Comparison of ENCODE assay signal across 25 mouse cellular contexts in the genomic region with DNA sequence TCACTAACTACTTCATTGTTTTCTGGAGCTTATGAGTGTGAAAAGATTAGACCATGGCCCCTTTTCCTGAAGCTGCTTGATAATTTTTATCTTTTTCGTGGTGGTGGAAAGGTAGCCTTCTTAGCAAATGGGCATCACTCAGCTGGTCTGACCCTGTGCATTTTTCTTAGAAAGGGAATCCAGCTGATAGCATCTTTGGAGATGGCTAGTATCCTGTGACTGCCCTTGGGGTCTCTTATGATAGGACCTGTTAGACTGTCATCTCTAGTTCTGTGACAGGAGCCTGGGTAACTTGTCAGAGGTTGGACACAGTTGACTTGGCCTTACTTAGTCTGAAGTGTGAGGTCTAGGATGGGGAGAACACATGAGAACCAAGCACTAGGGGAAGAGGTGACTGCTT. TPM values are rescaled to one million over a fixed set of nuclear protein-coding genes. Genes with fewer than 3 reads are reported as not detected.
DNase-seq lines count a peak whose midpoint lies in the region; ATAC-seq and TF ChIP-seq lines count a peak whose summit lies in the region.
"Had no signal": no experiment of that assay in that cellular context is flagged by ENCODE, and none has a peak within 500 bp of the region (broad histone marks: within the 10 kb centered on the region; RNA-seq: fewer than 3 reads in every experiment).

No protein-coding gene starts in this region.

- no peak overlapping the region for H3K4me2 ChIP-seq in liver, embryonic 11.5 days
- H3K4me2 ChIP-seq in liver, embryonic 13.5 days, result no peak overlapping the region
- H3K4me2 ChIP-seq: embryonic facial prominence, embryonic 12.5 days; forebrain, embryonic 13.5 days; forebrain, embryonic 15.5 days had no signal

- 68% methylated on average over 1 of the region's 1 CpGs for WGBS in heart, embryonic 10.5 days
- 45% methylated on average over 1 of the region's 1 CpGs for WGBS in liver, embryonic 11.5 days
- WGBS in liver, embryonic 13.5 days (ENCODE audit: insufficient replicate concordance), result 30% methylated on average over 1 of the region's 1 CpGs
- 92% methylated on average over 1 of the region's 1 CpGs for WGBS in thymus, adult 2 months

- DNase-seq in heart, adult 11 months, result peak; percentile 60
- DNase-seq in heart, embryonic 10.5 days (ENCODE audit: low spot score), result no peak
- DNase-seq in liver, embryonic 11.5 days (ENCODE audit: low spot score), result no peak
- DNase-seq in liver (no peak), MEL (ENCODE audit: low read depth, low spot score) (no peak)
- DNase-seq in liver, embryonic 13.5 days, result no peak
- no peak for DNase-seq in B cell, adult 2 months
- DNase-seq in thymus, adult 2 months, result no peak
- DNase-seq: adrenal gland, adult 2 months; adrenal gland, postnatal 10 days; adrenal gland, postnatal 25 days; cerebellum, adult 11 months; cerebellum, adult 18-20 months; cerebellum, adult 8-10 months; cerebellum, adult 9-11 months; embryo, embryonic 11 days; forebrain, postnatal 0 days had no signal

- no peaks in the 10 kb centered on the region for H3K79me2 ChIP-seq in MEL (ENCODE audit: control insufficient read depth, insufficient read depth, low read length, poor library complexity)

- H3K4me1 ChIP-seq in heart, embryonic 10.5 days, result no peaks in the 10 kb centered on the region
- no peaks in the 10 kb centered on the region; the same call in 1 of the 2 replicates for H3K4me1 ChIP-seq in liver, embryonic 11.5 days (replicated peaks; ENCODE audit: control insufficient read depth, insufficient read depth, low read length)
- peaks cover 0 to 3% of the 10 kb centered on the region in 2 experiments; a peak in 1 of 4 replicates for H3K4me1 ChIP-seq in MEL (ENCODE audit: control insufficient read depth in 1 of 2, insufficient read depth in 2 of 2, low read length in 2 of 2)
- peaks cover 12% of the 10 kb centered on the region for H3K4me1 ChIP-seq in liver, embryonic 13.5 days (replicated peaks)
- H3K4me1 ChIP-seq in thymus, adult 2 months (replicated peaks; ENCODE audit: control insufficient read depth, insufficient read depth, low read length), result no peaks in the 10 kb centered on the region
- H3K4me1 ChIP-seq: forebrain, embryonic 13.5 days had no signal

- no peak for TF ChIP-seq POLR2A in MEL (IDR thresholded peaks at IDR 0.05; ENCODE audit: control insufficient read depth in 1 of 2, insufficient read depth in 1 of 2, low read depth in 1 of 2, low read length in 2 of 2, poor library complexity in 1 of 2)
- TF ChIP-seq POLR2A in thymus, adult 2 months (IDR thresholded peaks at IDR 0.05; ENCODE audit: control insufficient read depth, extremely low read depth, insufficient read depth, low read length, poor library complexity), result no peak

- H3K27me3 ChIP-seq in heart, embryonic 10.5 days (ENCODE audit: insufficient read depth, poor library complexity, severe bottlenecking), result no peaks in the 10 kb centered on the region
- no peaks in the 10 kb centered on the region for H3K27me3 ChIP-seq in liver, embryonic 11.5 days (replicated peaks; ENCODE audit: control insufficient read depth, insufficient read depth, low read length)
- H3K27me3 ChIP-seq in MEL (ENCODE audit: control insufficient read depth in 1 of 2, insufficient read depth in 2 of 2, low read length in 2 of 2), result no peaks in the 10 kb centered on the region
- no peaks in the 10 kb centered on the region for H3K27me3 ChIP-seq in liver, embryonic 13.5 days
- no peaks in the 10 kb centered on the region for H3K27me3 ChIP-seq in thymus, adult 2 months (ENCODE audit: control insufficient read depth, insufficient read depth, low read length)
- H3K27me3 ChIP-seq: CH12.LX; embryonic facial prominence, embryonic 12.5 days; forebrain, embryonic 13.5 days; forebrain, embryonic 15.5 days had no signal

- peaks cover 25% of the 10 kb centered on the region for H3K36me3 ChIP-seq in heart, embryonic 10.5 days
- 0 out of 2 replicates have a peak, but pooled peaks cover 2% of the 10 kb centered on the region for H3K36me3 ChIP-seq in liver, embryonic 11.5 days (ENCODE audit: control insufficient read depth, insufficient read depth, low read length)
- H3K36me3 ChIP-seq in MEL (ENCODE audit: control insufficient read depth in 1 of 2, insufficient read depth in 2 of 2, low read length in 2 of 2), result peaks cover 1 to 7% of the 10 kb centered on the region in 2 experiments; a peak in 2 of 4 replicates
- peaks cover 2% of the 10 kb centered on the region; the same call in 1 of the 2 replicates for H3K36me3 ChIP-seq in liver, embryonic 13.5 days
- H3K36me3 ChIP-seq in thymus, adult 2 months (ENCODE audit: control insufficient read depth, insufficient read depth, low read length), result no peaks in the 10 kb centered on the region
- H3K36me3 ChIP-seq: G1E had no signal

- 0 out of 2 replicates have a peak, but pooled peaks have one; percentile 7 for ATAC-seq in liver, embryonic 11.5 days (replicated peaks; ENCODE audit: low FRiP score)
- ATAC-seq in liver, embryonic 13.5 days (ENCODE audit: low read depth), result peak; percentile 31
- ATAC-seq: CD4-positive, CD25-positive, alpha-beta regulatory T cell, adult 4 months; forebrain, embryonic 13.5 days; forebrain, embryonic 15.5 days; forebrain, postnatal 0 days had no signal

- 0 out of 2 replicates have a peak overlapping the region, but pooled peaks have one; percentile 5 for H3K9ac ChIP-seq in liver, embryonic 11.5 days (ENCODE audit: low read depth, low read length)
- H3K9ac ChIP-seq in MEL (ENCODE audit: control insufficient read depth, low read depth, low read length, poor library complexity, severe bottlenecking), result no peak overlapping the region
- peak overlapping the region; percentile 15; the same call in 1 of the 2 replicates for H3K9ac ChIP-seq in liver, embryonic 13.5 days
- H3K9ac ChIP-seq: embryonic facial prominence, embryonic 12.5 days; forebrain, embryonic 13.5 days; forebrain, embryonic 15.5 days; forebrain, postnatal 0 days had no signal

- TF ChIP-seq RAD21 in MEL (IDR thresholded peaks at IDR 0.05; ENCODE audit: low read depth, low read length), result no peak

- TF ChIP-seq CTCF in MEL (IDR thresholded peaks at IDR 0.05 in 2 of 3, conservative IDR thresholded peaks at IDR 0.05 in 1 of 3; ENCODE audit: control insufficient read depth in 1 of 3, insufficient read depth in 1 of 3, low read depth in 2 of 3, low read length in 3 of 3, poor library complexity in 1 of 3, severe bottlenecking in 1 of 3), result no peak
- no peak for TF ChIP-seq CTCF in thymus, adult 2 months (IDR thresholded peaks at IDR 0.05; ENCODE audit: borderline replicate concordance, control insufficient read depth, extremely low read depth, insufficient read depth, low read length, poor library complexity)

- peak in 1 of 2 experiments; percentile 24; a peak in 1 of 4 replicates for TF ChIP-seq EP300 in MEL (IDR thresholded peaks at IDR 0.05; ENCODE audit: low read depth in 1 of 2, low read length in 2 of 2)

- H3K4me3 ChIP-seq in heart, embryonic 10.5 days, result no peak overlapping the region
- H3K4me3 ChIP-seq in liver, embryonic 11.5 days (ENCODE audit: low read depth, low read length), result no peak overlapping the region
- H3K4me3 ChIP-seq in MEL (ENCODE audit: control insufficient read depth in 1 of 2, insufficient read depth in 1 of 2, low read depth in 2 of 2, low read length in 2 of 2), result no peak overlapping the region
- no peak overlapping the region for H3K4me3 ChIP-seq in liver, embryonic 13.5 days (replicated peaks)
- H3K4me3 ChIP-seq in thymus, adult 2 months (ENCODE audit: control insufficient read depth, insufficient read depth, low read length), result no peak overlapping the region
- H3K4me3 ChIP-seq: embryonic facial prominence, embryonic 12.5 days; forebrain, embryonic 13.5 days; forebrain, embryonic 15.5 days had no signal

- H3K27ac ChIP-seq in heart, embryonic 10.5 days, result no peak overlapping the region
- H3K27ac ChIP-seq in liver, embryonic 11.5 days (ENCODE audit: low read depth, low read length), result no peak overlapping the region
- no peak overlapping the region for H3K27ac ChIP-seq in MEL (ENCODE audit: control insufficient read depth, low read depth, low read length)
- H3K27ac ChIP-seq in liver, embryonic 13.5 days, result peak overlapping the region; percentile 24; the same call in 1 of the 2 replicates
- H3K27ac ChIP-seq in thymus, adult 2 months (ENCODE audit: control insufficient read depth, insufficient read depth, low read length), result no peak overlapping the region
- H3K27ac ChIP-seq: embryonic facial prominence, embryonic 12.5 days; forebrain, embryonic 13.5 days; forebrain, embryonic 15.5 days had no signal

- H3K9me3 ChIP-seq in heart, embryonic 10.5 days, result no peaks in the 10 kb centered on the region
- H3K9me3 ChIP-seq in liver, embryonic 11.5 days (ENCODE audit: control insufficient read depth, low read length), result no peaks in the 10 kb centered on the region
- no peaks in the 10 kb centered on the region for H3K9me3 ChIP-seq in MEL (replicated peaks; ENCODE audit: insufficient read depth, low read length)
- no peaks in the 10 kb centered on the region for H3K9me3 ChIP-seq in liver, embryonic 13.5 days (replicated peaks)
- H3K9me3 ChIP-seq: embryonic facial prominence, embryonic 12.5 days; forebrain, embryonic 13.5 days; forebrain, embryonic 15.5 days; G1E had no signal

TF ChIP-seq in MEL, 35 proteins besides CTCF, POLR2A, EP300 and RAD21 (continues in another document):
- no peak for TF ChIP-seq ELF1 (IDR thresholded peaks at IDR 0.05; ENCODE audit: low read depth, low read length)
- no peak for TF ChIP-seq UBTF (IDR thresholded peaks at IDR 0.05; ENCODE audit: borderline replicate concordance, insufficient read depth, low read depth, low read length)
- no peak for TF ChIP-seq NELFE (IDR thresholded peaks at IDR 0.05; ENCODE audit: low read depth, low read length)
- TF ChIP-seq GATA1 (IDR thresholded peaks at IDR 0.05; ENCODE audit: low read depth, low read length), result 0 out of 2 replicates have a peak, but pooled peaks have one; percentile 33

RNA-seq across cellular contexts. Expression of a gene that starts 12.5 kb away (rescaled TPM):
- 0.36 TPM in 1 of 2 replicates, not detected in the other for polyA plus RNA-seq in heart, embryonic 10.5 days (2016; fragmentation: Nextera tagmentation; extraction: Ambion mirVana)
- polyA plus RNA-seq in liver, embryonic 11.5 days (2014; fragmentation: Nextera tagmentation; extraction: Ambion mirVana), result 0.25 and 0.49 TPM in 2 replicates
- total RNA-seq in MEL (2012; rRNA removed), result 0.77 and 0.82 TPM in 2 replicates
- polyA plus RNA-seq in MEL (2012; ENCODE audit: insufficient read depth in 1 of 2, insufficient read length in 2 of 2, low read depth in 1 of 2, low replicate concordance in 2 of 2, missing spikeins in 1 of 2), result 1 to 10 TPM in 1 of 2 experiments, not detected in 1; 1.3 TPM
- 0.46 and 0.74 TPM in 2 replicates for polyA plus RNA-seq in liver, embryonic 13.5 days (2015; fragmentation: Nextera tagmentation; extraction: Ambion mirVana)
- polyA plus RNA-seq in thymus, adult 2 months (2012; rRNA removed), result 0.71 and 0.85 TPM in 2 replicates
- total RNA-seq: common myeloid progenitor, adult 5-6 weeks; forebrain, postnatal 0 days had no signal
- polyA plus RNA-seq: adrenal gland, adult 2 months; brain, embryonic 14.5 days; G1E had no signal

RNA-seq across cellular contexts. Expression of a gene that starts 13.8 kb away (rescaled TPM):
- 2.3 and 2.8 TPM in 2 replicates for polyA plus RNA-seq in heart, embryonic 10.5 days (2016; fragmentation: Nextera tagmentation; extraction: Ambion mirVana)
- 4.8 and 5.8 TPM in 2 replicates for polyA plus RNA-seq in liver, embryonic 11.5 days (2014; fragmentation: Nextera tagmentation; extraction: Ambion mirVana)
- 10.8 and 11.4 TPM in 2 replicates for total RNA-seq in MEL (2012; rRNA removed)
- polyA plus RNA-seq in MEL (2012; ENCODE audit: insufficient read depth in 1 of 2, insufficient read length in 2 of 2, low read depth in 1 of 2, low replicate concordance in 2 of 2, missing spikeins in 1 of 2), result 10 to 100 TPM in 1 of 2 experiments, not detected in 1; 14.4 TPM
- polyA plus RNA-seq in liver, embryonic 13.5 days (2015; fragmentation: Nextera tagmentation; extraction: Ambion mirVana), result 3.0 and 4.5 TPM in 2 replicates
- polyA plus RNA-seq in thymus, adult 2 months (2012; rRNA removed), result 50.3 and 55.4 TPM in 2 replicates
